Mouse (Mus musculus): ENCODE results near the gene Slc10a6.

Gene Slc10a6

GRCm38 (mm10) chr5:103617191-103617590 lies 12.0 kb downstream of the Slc10a6 start:
- DNase-seq (ENCODE audit: low spot score in 2 of 2), result no peak

GRCm38 (mm10) chr5:103614356-103614755 lies 14.8 kb downstream of the Slc10a6 start:
- DNase-seq (ENCODE audit: low spot score in 2 of 2), result no peak

- DNase-seq (ENCODE audit: low spot score in 2 of 2), result no peak
These were observed 16.9 kb downstream of the Slc10a6 start for GRCm38 (mm10) chr5:103612316-103612715.

GRCm38 (mm10) chr5:103610856-103611472 lies 18.2 kb downstream of the Slc10a6 start:
- no peak for DNase-seq (ENCODE audit: low spot score in 2 of 2)

- DNase-seq (ENCODE audit: low spot score in 2 of 2), result no peak
These were observed 19.1 kb downstream of the Slc10a6 start for GRCm38 (mm10) chr5:103610148-103610547.

GRCm38 (mm10) chr5:103605707-103606106 lies 23.5 kb downstream of the Slc10a6 start:
- DNase-seq (ENCODE audit: low spot score in 2 of 2), result no peak

GRCm38 (mm10) chr5:103603115-103603893 lies 25.9 kb downstream of the Slc10a6 start:
- no peak for DNase-seq (ENCODE audit: low spot score in 2 of 2)

- DNase-seq (ENCODE audit: low spot score in 2 of 2), result no peak
These were observed 30.3 kb downstream of the Slc10a6 start for GRCm38 (mm10) chr5:103598881-103599280.

- no peak for DNase-seq (ENCODE audit: low spot score in 2 of 2)
These were observed 30.9 kb downstream of the Slc10a6 start for GRCm38 (mm10) chr5:103598264-103598663.

GRCm38 (mm10) chr5:103597604-103598003 lies 31.6 kb downstream of the Slc10a6 start:
- no peak for DNase-seq (ENCODE audit: low spot score in 2 of 2)

GRCm38 (mm10) chr5:103596467-103597146 lies 32.6 kb downstream of the Slc10a6 start:
- peak in 1 of 2 experiments; percentile 52 for DNase-seq (ENCODE audit: low spot score in 2 of 2)

- no peak for DNase-seq (ENCODE audit: low spot score in 2 of 2)
These were observed 33.6 kb downstream of the Slc10a6 start for GRCm38 (mm10) chr5:103595394-103596226.

- no peak for DNase-seq (ENCODE audit: low spot score in 2 of 2)
These were observed 35.6 kb downstream of the Slc10a6 start for GRCm38 (mm10) chr5:103593575-103593974.

GRCm38 (mm10) chr5:103592706-103593105 lies 36.5 kb downstream of the Slc10a6 start:
- DNase-seq (ENCODE audit: low spot score in 2 of 2), result peak in 1 of 2 experiments; percentile 31

- DNase-seq (ENCODE audit: low spot score in 2 of 2), result no peak
These were observed 37.4 kb downstream of the Slc10a6 start for GRCm38 (mm10) chr5:103591846-103592245.

GRCm38 (mm10) chr5:103587219-103587618 lies 42.0 kb downstream of the Slc10a6 start:
- no peak for DNase-seq (ENCODE audit: low spot score in 2 of 2)

GRCm38 (mm10) chr5:103579680-103580420 lies 49.4 kb downstream of the Slc10a6 start:
- peak in 1 of 2 experiments; percentile 42 for DNase-seq (ENCODE audit: low spot score in 2 of 2)

GRCm38 (mm10) chr5:103569446-103569845 lies 59.8 kb downstream of the Slc10a6 start:
- no peak for DNase-seq (ENCODE audit: low spot score in 2 of 2)

- no peak for DNase-seq (ENCODE audit: low spot score in 2 of 2)
These were observed 61.2 kb downstream of the Slc10a6 start for GRCm38 (mm10) chr5:103568034-103568433.

- DNase-seq (ENCODE audit: low spot score in 2 of 2), result no peak
These were observed 68.7 kb downstream of the Slc10a6 start for GRCm38 (mm10) chr5:103560546-103560945.

Measured in urinary bladder, postnatal 36 days (tissue).